Mouse (Mus musculus): Measurements from ENCODE around the gene Stard3nl.
A peak's percentile ranks its signal among the peaks of the same experiment; 100 is the strongest.

DNA sequence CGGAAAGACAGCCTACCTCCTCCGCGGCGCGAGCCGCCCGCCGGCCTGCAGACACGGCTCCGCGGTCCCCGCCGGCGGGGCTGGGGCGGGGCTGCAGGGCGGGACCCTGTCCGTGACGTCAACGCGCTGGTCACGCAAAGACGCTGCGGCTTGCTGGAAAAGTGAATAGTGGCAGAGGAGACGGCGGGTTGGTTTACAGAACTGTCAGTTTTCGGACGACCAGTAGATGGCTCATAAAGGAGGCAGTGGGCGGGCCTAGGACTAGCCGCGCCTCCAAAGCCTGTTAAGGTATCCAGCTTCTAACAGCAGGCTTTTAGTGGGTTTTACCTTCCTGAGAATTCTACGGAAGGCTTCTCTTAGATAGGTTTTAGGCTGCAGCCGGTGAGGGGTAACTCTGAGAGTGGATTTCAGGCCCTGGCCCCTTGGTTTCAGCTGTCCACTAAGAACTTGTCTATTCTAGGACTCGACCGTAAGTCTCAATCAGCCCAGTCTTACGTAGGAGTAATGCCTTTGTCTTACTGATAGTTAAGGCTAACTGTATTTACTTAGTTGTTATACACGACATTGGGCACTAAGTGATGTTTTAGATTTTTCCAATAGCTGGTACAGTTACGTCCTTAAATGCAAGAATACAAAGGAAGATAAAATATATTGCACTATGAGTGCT lies at the start of gene Stard3nl:
- TF ChIP-seq CTCF (IDR thresholded peaks at IDR 0.05; ENCODE audit: insufficient read depth, low read depth, low read length), result peak; percentile 14; the same call in 1 of the 2 replicates
- TF ChIP-seq POLR2A (IDR thresholded peaks at IDR 0.05; ENCODE audit: insufficient read depth, low read depth, low read length), result peak; percentile 99

Data from olfactory bulb, adult 2 months (tissue).